Mouse (Mus musculus) T-helper 2 cell (primary cell): ENCODE results near the gene Cd79b.

ENCODE experiments used
- in situ Hi-C: fragments of 300-600 bp; cut with MboI, MseI; formaldehyde crosslinking; loops from one replicate; pipeline ENCODE4 v1.15.1; 2025; ENCODE audit warnings: high pct_unique_total_duplicates

Cd79b gene

DNA sequence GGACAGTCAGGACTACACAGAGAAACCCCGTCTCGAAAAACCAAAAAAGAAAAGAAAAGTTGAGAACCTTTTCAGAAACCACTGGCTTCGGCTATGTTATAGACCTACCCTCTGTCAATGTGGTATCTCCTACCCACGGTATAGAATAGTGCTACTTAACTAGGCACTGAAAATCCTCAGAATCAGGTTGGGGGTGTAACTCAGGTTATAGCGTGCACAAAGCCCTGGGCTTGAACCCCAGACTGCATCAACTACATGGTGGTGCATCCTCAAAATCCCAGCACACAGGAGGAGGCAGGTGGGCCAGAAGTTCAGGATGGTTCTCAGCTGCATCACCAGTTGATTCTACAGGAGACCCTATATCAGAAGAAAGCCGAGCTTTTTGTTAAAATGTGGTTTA is 40.8 kb downstream of the Cd79b start:
- in situ Hi-C loops = no loop called here

DNA sequence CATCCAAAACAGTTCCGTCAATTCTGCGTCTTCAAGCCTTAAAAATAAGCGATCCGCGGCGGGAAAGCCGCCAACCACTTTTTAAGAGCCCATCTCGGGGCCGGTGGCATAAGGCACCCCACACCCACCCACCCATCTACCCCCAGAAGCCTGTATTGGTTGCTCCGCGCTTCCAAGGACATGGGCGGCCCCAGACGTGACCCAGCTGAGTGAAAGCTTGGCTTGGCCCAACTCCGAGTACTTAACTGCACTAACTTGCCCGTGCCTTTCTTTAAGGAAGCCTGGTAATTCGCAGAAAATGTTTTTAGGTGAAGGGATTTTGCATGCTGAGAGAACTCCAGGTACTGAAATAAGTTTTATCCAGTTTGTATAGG is 41.3 kb downstream of the Cd79b start:
- in situ Hi-C loops = no loop called here

DNA sequence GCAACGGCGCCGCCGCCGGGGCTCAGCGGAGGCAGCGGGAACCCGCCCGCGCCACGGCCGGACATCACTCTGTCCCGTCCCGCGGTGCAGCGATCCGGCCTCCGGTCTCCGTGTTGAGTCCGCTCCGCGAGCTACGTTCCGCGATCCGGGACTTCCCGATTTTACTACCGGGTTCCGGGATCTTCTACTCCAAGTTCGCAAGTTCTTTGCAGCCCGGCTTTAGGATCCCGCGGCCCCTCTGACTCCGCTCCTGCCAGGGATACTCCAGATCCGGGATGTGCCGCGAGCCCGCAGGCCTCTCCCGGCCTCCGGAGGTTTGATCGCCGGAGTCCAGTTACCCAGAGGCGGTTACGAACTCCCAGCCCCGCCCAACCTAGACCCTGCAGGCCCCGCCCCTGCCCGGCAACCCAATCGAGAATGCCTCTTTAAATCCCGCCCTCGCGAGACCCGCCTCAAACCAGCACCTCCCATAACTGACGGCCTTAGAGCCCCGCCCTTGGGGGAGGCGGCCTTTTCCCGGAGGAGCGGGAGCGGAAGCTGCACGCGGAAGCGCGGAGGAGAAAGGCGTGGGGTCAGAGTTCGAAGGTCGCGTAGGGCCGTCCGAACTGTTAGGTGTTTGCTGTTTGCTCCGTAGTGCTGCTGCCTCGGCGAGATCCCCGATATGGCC is 41.8 kb downstream of the Cd79b start, which contains the start of gene Smarcd2:
Smarcd2 (minus strand) TSS at position 329 of the 667 bp plus-strand sequence.
- in situ Hi-C loops = no loop called here

DNA sequence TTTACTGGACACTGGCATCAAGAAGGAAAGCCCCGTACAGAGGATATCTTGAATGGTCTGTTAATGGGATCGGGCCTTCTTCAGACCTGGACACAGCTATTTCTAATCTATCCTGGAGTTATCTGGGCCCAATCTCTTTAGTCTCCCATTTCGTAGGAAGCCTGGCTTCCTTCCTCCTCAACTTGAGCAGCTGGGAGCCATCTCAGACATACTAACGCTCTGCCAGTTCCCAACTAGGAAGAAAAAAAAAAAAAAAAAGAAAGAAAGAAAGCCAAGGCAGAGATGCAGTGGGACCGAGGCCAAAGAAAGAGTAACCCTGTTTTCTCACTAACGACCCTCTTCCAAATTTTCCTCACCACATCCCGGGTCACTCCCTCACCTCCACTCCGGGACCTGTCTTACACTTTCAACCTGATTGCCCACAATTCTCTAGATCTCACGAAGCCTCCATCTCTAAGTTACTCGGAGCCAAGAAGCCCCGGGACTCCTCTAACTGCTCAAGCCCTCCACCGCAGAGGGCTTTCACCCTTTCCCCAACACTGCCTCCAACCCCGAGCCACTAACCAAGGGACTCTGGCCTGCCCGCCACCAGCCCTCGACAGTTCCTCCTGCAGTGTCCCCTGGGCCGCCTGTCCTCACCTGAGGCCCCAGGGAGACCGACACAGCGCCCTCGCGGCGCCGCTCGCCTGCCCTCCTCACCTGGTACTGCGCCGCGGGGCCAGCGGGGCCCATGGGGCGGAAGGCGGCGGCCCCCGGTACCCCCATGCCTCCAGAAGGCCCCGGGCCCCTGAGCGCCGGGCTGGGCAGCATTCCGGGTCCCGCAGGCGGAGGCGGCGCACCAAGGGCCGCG is 42.5 kb downstream of the Cd79b start:
- in situ Hi-C loops = no loop called here

DNA sequence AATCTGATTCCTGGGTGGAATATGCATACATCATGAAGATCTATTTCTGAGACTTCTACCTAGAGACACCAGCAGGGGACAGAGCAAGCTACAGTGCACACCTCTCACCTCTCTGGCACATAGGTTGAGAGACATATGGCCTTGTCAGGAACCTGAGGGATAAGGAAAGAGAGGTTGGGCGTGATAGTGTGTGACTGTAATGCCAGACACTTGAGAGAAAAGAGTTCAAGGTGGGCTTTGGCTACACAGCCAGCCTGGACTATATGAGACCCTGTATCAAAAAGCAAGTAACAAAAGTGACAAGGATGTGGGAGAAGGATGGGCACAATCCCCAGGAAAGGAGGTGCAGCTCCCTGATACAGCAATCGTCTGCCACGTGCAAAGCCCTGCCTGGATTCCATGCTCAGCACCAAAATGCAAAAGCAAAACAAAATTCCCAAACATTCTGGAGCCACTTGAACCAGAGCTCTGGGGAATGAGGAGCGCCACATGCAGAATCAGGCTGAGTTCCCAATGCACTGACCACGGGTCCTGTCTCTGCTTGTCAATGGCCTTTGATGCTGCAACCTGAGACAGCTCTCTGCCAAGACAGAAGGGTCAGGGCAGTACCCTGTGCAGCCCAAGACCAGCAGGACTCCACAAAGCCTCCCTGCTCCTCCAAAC is 43.3 kb downstream of the Cd79b start:
- in situ Hi-C loops = no loop called here

DNA sequence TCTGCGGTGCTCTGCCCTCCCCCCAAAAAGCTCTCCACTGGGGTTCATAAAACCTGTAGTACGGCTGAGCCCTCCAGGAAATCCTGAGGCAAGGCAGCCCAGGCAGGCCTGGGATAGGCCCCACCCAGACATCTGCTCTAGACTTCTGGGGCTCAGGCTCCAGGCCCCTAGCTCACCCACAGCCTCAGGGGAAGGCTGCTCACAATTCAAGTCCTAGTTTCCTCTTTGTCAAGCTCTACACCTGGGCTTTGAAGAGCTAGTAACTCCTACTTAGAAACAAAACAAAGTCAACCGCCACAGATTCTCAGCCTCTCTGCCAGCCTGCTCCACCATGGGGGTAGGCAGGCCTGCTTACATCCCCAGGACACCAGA is 45.5 kb downstream of the Cd79b start:
- in situ Hi-C loops = no loop called here

DNA sequence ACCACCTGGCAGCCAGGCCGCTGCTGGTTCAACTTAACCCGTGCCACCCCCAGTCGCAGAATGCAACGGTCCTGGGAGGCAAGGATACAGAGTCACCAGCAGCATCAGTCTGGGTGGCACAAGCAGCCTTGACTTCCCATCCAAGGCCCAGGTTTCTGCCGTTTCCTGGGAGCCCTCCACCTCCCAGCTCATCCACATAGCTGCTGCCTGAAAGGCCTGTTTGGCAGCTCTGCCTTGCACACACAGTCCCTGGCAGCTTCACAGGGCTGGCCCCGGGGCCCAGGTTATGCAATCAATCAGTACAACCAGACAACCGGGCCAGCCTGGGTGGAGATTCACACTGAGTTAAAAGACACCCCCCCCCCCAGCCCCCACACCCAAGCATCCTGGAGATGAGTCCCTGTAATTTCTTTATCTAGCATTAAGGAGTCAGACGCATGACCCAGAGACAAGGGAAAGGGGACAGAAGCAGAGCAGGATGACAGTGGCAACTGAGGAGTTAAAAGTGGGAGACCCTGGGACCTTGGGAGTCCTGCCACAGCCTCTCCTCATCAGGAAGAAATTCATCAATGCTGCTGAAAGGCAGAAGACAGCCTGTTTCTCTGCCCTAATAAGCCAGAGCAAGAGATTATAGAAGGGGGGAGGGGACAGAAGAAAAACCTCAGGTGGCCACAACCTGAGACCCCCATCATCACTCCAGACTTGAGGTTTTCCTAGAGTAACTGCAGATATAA is 46.1 kb downstream of the Cd79b start:
- in situ Hi-C loops = no loop called here

DNA sequence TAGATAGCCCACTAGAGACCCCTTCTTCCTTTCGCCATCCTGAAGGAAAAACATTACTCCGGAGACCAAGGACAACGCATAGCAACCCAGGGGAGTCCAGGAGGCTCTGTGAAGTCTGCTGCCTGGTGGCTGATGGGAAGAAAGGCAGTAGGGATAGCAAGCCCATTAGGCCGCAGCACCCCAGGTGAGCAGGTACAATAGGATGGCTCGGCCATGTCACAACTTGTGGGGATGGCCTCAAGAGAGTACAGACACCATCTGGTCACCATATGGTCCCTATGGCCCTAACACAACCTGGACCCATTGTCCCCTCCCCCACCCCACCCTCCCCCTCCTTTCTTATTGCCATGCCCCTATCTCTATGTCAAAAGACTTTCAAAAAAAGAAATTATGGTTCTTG is 46.7 kb downstream of the Cd79b start:
- in situ Hi-C loops = no loop called here

DNA sequence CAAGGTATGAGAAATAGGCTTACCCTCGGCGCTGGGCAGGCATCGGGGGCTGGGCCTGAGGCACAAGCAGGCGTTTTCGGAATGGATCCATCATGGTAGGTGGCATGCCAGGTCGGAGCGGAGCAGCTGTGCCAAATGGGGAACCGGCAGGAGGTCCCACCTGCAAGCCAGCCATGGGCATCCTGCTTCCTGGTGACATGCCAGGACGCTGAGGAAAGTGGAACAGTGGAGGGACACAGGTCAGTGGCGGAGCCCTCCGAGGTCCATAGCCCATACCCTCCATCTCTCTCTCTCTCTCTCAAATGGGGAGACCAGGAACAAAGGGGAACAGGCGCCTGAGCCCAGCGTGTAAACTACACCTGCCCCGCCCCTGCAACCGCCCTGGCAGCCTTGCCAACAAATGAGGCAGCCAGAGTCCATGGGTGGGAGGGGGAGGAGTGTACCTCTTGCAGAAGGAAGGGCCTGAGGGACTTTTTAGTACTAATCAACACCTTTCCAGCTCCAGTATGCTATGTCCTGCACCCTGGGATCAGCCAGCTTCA is 47.2 kb downstream of the Cd79b start:
- in situ Hi-C loops = no loop called here

DNA sequence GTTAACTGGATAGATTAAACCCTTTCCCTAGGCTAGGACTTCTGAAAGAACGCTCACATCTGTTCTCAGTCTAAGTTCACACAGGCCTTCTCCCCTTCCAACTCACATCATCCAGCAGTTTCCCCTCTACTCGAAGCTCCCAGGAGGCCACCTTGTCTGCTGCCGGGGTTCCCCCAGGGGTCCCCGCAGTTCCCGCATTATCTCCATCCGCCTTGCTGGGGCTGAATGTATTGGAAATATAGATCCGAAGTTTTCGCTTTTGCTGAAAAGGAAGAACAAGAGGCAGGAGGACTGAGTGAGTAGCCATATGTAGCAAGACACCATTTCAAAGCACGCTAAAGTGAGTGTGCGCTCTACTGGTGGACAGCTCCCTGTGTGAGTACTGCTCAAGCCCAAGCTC is 48.1 kb downstream of the Cd79b start:
- in situ Hi-C loops = no loop called here

DNA sequence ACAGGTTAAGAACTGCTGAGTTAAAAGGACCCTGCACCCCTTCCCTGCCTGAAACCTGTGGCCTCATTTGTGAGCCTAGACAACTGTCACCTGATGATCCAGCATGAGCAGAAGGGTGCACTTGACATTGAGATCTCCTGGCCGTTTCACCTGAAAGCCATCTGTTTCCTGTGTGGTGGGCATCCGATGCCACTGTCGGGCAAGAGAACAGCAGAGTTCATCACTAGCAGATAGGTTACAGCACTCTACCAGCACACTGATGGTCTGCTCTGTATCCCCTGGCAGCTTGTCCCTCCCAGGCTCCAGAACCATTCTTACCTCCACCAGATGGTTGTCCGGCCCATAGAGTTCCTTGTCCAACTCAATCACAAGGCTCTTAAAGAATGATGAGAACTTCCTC is 49.0 kb downstream of the Cd79b start:
- in situ Hi-C loops = no loop called here

DNA sequence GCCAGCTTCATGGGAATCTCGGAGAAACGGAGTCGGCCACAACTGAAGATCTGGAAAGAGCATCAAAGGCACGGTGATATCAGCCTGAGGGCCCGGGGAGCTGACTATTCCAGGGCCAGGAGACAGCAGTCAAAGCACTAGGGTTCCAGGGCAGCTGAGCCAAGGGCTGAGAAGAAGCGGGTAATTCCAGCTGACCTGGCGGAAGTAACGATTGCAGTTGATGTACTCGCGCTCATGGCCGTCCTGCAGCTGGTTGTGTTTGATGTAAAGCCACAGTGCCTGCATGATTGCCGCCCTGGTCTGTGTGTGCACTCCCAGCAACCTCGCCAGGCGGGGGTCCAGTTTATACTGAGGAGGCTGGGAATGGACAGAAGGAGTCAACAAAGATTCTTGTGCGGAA is 49.6 kb downstream of the Cd79b start:
- in situ Hi-C loops = no loop called here

DNA sequence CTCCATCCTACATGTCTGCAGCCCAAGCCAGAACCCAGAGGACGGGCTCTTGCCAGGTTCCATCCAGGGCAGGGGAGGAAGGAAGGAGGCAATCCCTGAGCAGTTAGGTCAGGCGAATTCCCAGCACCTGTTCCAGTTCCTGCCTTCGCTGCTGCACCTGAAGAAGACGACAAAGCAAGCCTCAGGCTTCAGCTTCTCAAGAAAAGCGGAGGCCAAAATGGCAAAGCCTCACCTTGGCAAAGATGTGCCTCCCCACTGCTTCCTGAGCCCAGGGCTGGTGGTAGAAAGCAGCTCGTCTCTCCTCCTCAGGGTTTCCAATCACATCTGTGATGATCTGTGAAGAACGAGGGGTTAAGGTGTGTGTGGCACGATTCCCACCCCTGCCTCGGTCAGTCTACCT is 50.6 kb downstream of the Cd79b start:
- in situ Hi-C loops = no loop called here
